Mouse (Mus musculus) CH12.LX (cell line): ENCODE measurements around the gene Ints5. TPM values are rescaled to one million over a fixed set of nuclear protein-coding genes. Genes with fewer than 3 reads are reported as not detected.
A peak's percentile ranks its signal among the peaks of the same experiment; 100 is the strongest.

Experiments used
- DNase-seq: peaks from one replicate; pipeline ENCODE4 v3.0.0-alpha.2; 2013; ENCODE audit errors: extremely low read depth
- H3K27ac ChIP-seq: 2 replicates; pipeline ENCODE4 v1.5.1; 2012; ENCODE audit warnings: low read depth, mild to moderate bottlenecking, control low read depth, moderate library complexity; ENCODE audit not compliant: insufficient read depth
- H3K27me3 ChIP-seq: replicated peaks from 2 replicates; pipeline ENCODE3; 2012; ENCODE audit warnings: inconsistent platforms
- H3K36me3 ChIP-seq, 2 experiments: replicated peaks in 1 of 2; 2 replicates each; pipeline versions ENCODE3 to v1.6.1; 2012; ENCODE audit warnings: inconsistent platforms in 1 of 2, low read length in 1 of 2, mild to moderate bottlenecking in 1 of 2, mixed read lengths in 1 of 2, moderate library complexity in 1 of 2; ENCODE audit not compliant: control insufficient read depth in 1 of 2, insufficient read depth in 1 of 2
- H3K4me1 ChIP-seq, 2 experiments: 2 replicates each; pipeline ENCODE4 v1.6.1; 2012; ENCODE audit warnings: inconsistent platforms in 1 of 2, moderate library complexity in 1 of 2; ENCODE audit not compliant: insufficient read depth in 2 of 2, control insufficient read depth in 1 of 2
- H3K4me2 ChIP-seq: 2 replicates; pipeline ENCODE4 v1.6.1; 2012; ENCODE audit warnings: low read depth, mild to moderate bottlenecking, control low read depth; ENCODE audit not compliant: poor library complexity, insufficient read depth, severe bottlenecking
- H3K4me3 ChIP-seq, 3 experiments: fragments of 150-350 bp in 1 of 3; sonication (generic) in 1 of 3; replicated peaks in 1 of 3; 2 replicates each; pipeline versions ENCODE3 to v1.5.1; 2011 to 2012; ENCODE audit warnings: low read depth in 2 of 3, low read length in 2 of 3, mild to moderate bottlenecking in 2 of 3, moderate library complexity in 2 of 3, control low read depth in 1 of 3, improper control_type of control experiment in 1 of 3, inconsistent platforms in 1 of 3, mixed read lengths in 1 of 3; ENCODE audit not compliant: poor library complexity in 1 of 3
- H3K79me2 ChIP-seq: replicated peaks from 2 replicates; pipeline ENCODE4 v1.6.1; 2012; ENCODE audit warnings: mild to moderate bottlenecking, moderate library complexity; ENCODE audit not compliant: control insufficient read depth, poor library complexity, insufficient read depth, severe bottlenecking; ENCODE audit errors: extremely low read depth
- H3K9ac ChIP-seq: 2 replicates; pipeline ENCODE4 v1.6.1; 2012; ENCODE audit warnings: low read depth, mild to moderate bottlenecking, control low read depth, moderate library complexity; ENCODE audit not compliant: insufficient read depth
- H3K9me3 ChIP-seq: replicated peaks from 2 replicates; pipeline ENCODE3; 2012; ENCODE audit warnings: low read length, inconsistent platforms, mixed read lengths
- BHLHE40 ChIP-seq: IDR thresholded peaks from 2 replicates; pipeline ENCODE4 v1.6.1; 2011; ENCODE audit warnings: mild to moderate bottlenecking, low read depth, low read length, improper control_type of control experiment
- CHD1 ChIP-seq: IDR thresholded peaks from 2 replicates; pipeline ENCODE4 v1.6.1; 2012; ENCODE audit warnings: low read depth, low read length, improper control_type of control experiment, inconsistent platforms
- CHD2 ChIP-seq: IDR thresholded peaks from 2 replicates; pipeline ENCODE4 v1.6.1; 2011; ENCODE audit warnings: low read length, improper control_type of control experiment
- CTCF ChIP-seq, 2 experiments: IDR thresholded peaks in 1 of 2; conservative IDR thresholded peaks in 1 of 2; 2 replicates each; pipeline ENCODE4 v1.5.1; 2011 to 2012; ENCODE audit warnings: low read depth in 2 of 2, low read length in 2 of 2, improper control_type of control experiment in 1 of 2, inconsistent platforms in 1 of 2, mild to moderate bottlenecking in 1 of 2, moderate library complexity in 1 of 2
- E2F4 ChIP-seq: IDR thresholded peaks from 2 replicates; pipeline ENCODE4 v1.6.1; 2011; ENCODE audit warnings: low read depth, low read length, improper control_type of control experiment; ENCODE audit not compliant: insufficient replicate concordance
- ELF1 ChIP-seq: IDR thresholded peaks from 2 replicates; pipeline ENCODE4 v1.6.1; 2014; ENCODE audit warnings: low read depth, mild to moderate bottlenecking, inconsistent platforms, low read length, improper control_type of control experiment
- EP300 ChIP-seq: IDR thresholded peaks from 2 replicates; pipeline ENCODE4 v1.6.1; 2011; ENCODE audit warnings: low read length, improper control_type of control experiment
- ETS1 ChIP-seq: conservative IDR thresholded peaks from 2 replicates; pipeline ENCODE4 v1.6.1; 2012; ENCODE audit warnings: low read depth, mild to moderate bottlenecking, inconsistent platforms, low read length, improper control_type of control experiment, moderate library complexity
- GABPA ChIP-seq: IDR thresholded peaks from 2 replicates; pipeline ENCODE4 v1.6.1; 2012; ENCODE audit warnings: low read depth, low read length, improper control_type of control experiment, inconsistent platforms; ENCODE audit not compliant: insufficient replicate concordance
- JUN ChIP-seq: IDR thresholded peaks from 2 replicates; pipeline ENCODE4 v1.6.1; 2011; ENCODE audit warnings: low read depth, mild to moderate bottlenecking, low read length, improper control_type of control experiment, moderate library complexity; ENCODE audit not compliant: insufficient read depth
- KAT2A ChIP-seq: IDR thresholded peaks from 2 replicates; pipeline ENCODE4 v1.6.1; 2012; ENCODE audit warnings: low read length, improper control_type of control experiment, inconsistent platforms; ENCODE audit not compliant: insufficient replicate concordance
- MAFK ChIP-seq: IDR thresholded peaks from 2 replicates; pipeline ENCODE4 v1.6.1; 2011; ENCODE audit warnings: low read length, improper control_type of control experiment; ENCODE audit not compliant: insufficient replicate concordance
- MAZ ChIP-seq: IDR thresholded peaks from 2 replicates; pipeline ENCODE4 v1.6.1; 2012; ENCODE audit warnings: low read depth, mild to moderate bottlenecking, inconsistent platforms, low read length, improper control_type of control experiment, moderate library complexity
- MEF2A ChIP-seq: IDR thresholded peaks from 2 replicates; pipeline ENCODE4 v1.6.1; 2014; ENCODE audit warnings: low read depth, mild to moderate bottlenecking, inconsistent platforms, low read length, improper control_type of control experiment, borderline replicate concordance
- MXI1 ChIP-seq: IDR thresholded peaks from 2 replicates; pipeline ENCODE4 v1.6.1; 2011; ENCODE audit warnings: mild to moderate bottlenecking, low read depth, low read length, improper control_type of control experiment
- MYC ChIP-seq: IDR thresholded peaks from 2 replicates; pipeline ENCODE4 v1.6.1; 2011; ENCODE audit warnings: low read depth, mild to moderate bottlenecking, improper control_type of control experiment, low read length
- NELFE ChIP-seq: IDR thresholded peaks from 2 replicates; pipeline ENCODE4 v1.6.1; 2011; ENCODE audit warnings: low read depth, low read length, improper control_type of control experiment
- PAX5 ChIP-seq: IDR thresholded peaks from 2 replicates; pipeline ENCODE4 v1.6.1; 2012; ENCODE audit warnings: low read length, inconsistent platforms, mixed read lengths
- POLR2A ChIP-seq: IDR thresholded peaks from 2 replicates; pipeline ENCODE4 v1.6.1; 2011; ENCODE audit warnings: low read depth, mild to moderate bottlenecking, improper control_type of control experiment, low read length
- POLR2AphosphoS2 ChIP-seq: IDR thresholded peaks from 2 replicates; pipeline ENCODE4 v1.6.1; 2011; ENCODE audit warnings: low read depth, low read length, improper control_type of control experiment
- RAD21 ChIP-seq: IDR thresholded peaks from 2 replicates; pipeline ENCODE4 v1.6.1; 2011; ENCODE audit warnings: low read depth, mild to moderate bottlenecking, low read length, improper control_type of control experiment, moderate library complexity
- RCOR1 ChIP-seq: conservative IDR thresholded peaks from 2 replicates; pipeline ENCODE4 v1.6.1; 2012; ENCODE audit warnings: low read depth, mild to moderate bottlenecking, inconsistent platforms, low read length, improper control_type of control experiment
- SIN3A ChIP-seq: IDR thresholded peaks from 2 replicates; pipeline ENCODE4 v1.6.1; 2012; ENCODE audit warnings: low read length, improper control_type of control experiment, inconsistent platforms
- SMC3 ChIP-seq: IDR thresholded peaks from 2 replicates; pipeline ENCODE4 v1.6.1; 2011; ENCODE audit warnings: low read depth, low read length, improper control_type of control experiment
- TBP ChIP-seq: conservative IDR thresholded peaks from 2 replicates; pipeline ENCODE4 v1.6.1; 2011; ENCODE audit warnings: low read depth, low read length, improper control_type of control experiment
- TCF12 ChIP-seq: IDR thresholded peaks from 2 replicates; pipeline ENCODE4 v1.6.1; 2014; ENCODE audit warnings: low read depth, mild to moderate bottlenecking, inconsistent platforms, low read length, improper control_type of control experiment
- UBTF ChIP-seq: IDR thresholded peaks from 2 replicates; pipeline ENCODE4 v1.6.1; 2012; ENCODE audit warnings: low read depth, mild to moderate bottlenecking, inconsistent platforms, low read length, improper control_type of control experiment, moderate library complexity
- USF1 ChIP-seq: IDR thresholded peaks from 2 replicates; pipeline ENCODE4 v1.6.1; 2014; ENCODE audit warnings: low read depth, mild to moderate bottlenecking, inconsistent platforms, low read length, improper control_type of control experiment
- USF2 ChIP-seq: conservative IDR thresholded peaks from 2 replicates; pipeline ENCODE4 v1.6.1; 2011; ENCODE audit warnings: low read depth, low read length, improper control_type of control experiment
- ZKSCAN1 ChIP-seq: IDR thresholded peaks from 2 replicates; pipeline ENCODE4 v1.6.1; 2012; ENCODE audit warnings: low read depth, inconsistent platforms, low read length, improper control_type of control experiment, borderline replicate concordance
- ZMIZ1 ChIP-seq: IDR thresholded peaks from 2 replicates; pipeline ENCODE4 v1.6.1; 2012; ENCODE audit warnings: low read depth, mild to moderate bottlenecking, inconsistent platforms, low read length, improper control_type of control experiment
- ZNF384 ChIP-seq: IDR thresholded peaks from 2 replicates; pipeline ENCODE4 v1.6.1; 2012; ENCODE audit warnings: low read depth, low read length, improper control_type of control experiment, inconsistent platforms
- dilution Hi-C: fragments of 300-500 bp; cut with MboI; formaldehyde crosslinking; loops from 2 replicates; pipeline ENCODE4 v1.14.3; 2020; ENCODE audit warnings: low sequenced_read_pairs; ENCODE audit not compliant: extremely low pct_unique_long_range_greater_than_20kb, extremely low pct_ligation_motif_present
- in situ Hi-C: fragments of 300-500 bp; cut with MboI; formaldehyde crosslinking; loops from 3 replicates; pipeline ENCODE4 v1.14.3; 2019; ENCODE audit warnings: low sequenced_read_pairs, low pct_ligation_motif_present, low pct_unique_long_range_greater_than_20kb, mixed read lengths
- polyA plus RNA-seq: library from polyadenylated mRNA; unstranded; fragments of >175 nt; gene quantifications from 2 replicates; pipeline ENCODE4 v1.2.1, GENCODE M21; 2012; ENCODE audit warnings: low read depth; ENCODE audit not compliant: insufficient read length
- total RNA-seq, 2 experiments: library from RNA; depleted of rRNA; stranded (reverse); fragments of 300-350 nt in 1 of 2; fragments of >200 nt in 1 of 2; gene quantifications; 2 replicates each; pipeline ENCODE4 v1.2.3; 2012 to 2014

The Ints5 gene
- total and polyA plus RNA-seq, 3 experiments, result 17.2 to 38.9 (median 38.0) TPM

- TF ChIP-seq SMC3 (no peak), E2F4 (peak; percentile 98), USF2 (no peak), JUN (no peak), MAFK (no peak), MXI1 (peak; percentile 19; the same call in 1 of the 2 replicates), MYC (peak; percentile 38; the same call in 1 of the 2 replicates), MEF2A (peak; percentile 71; the same call in 1 of the 2 replicates), CHD1 (no peak; the same call in none of the 2 replicates)
- TF ChIP-seq, all 38 proteins: peak for 25
Observed at GRCm38 (mm10) chr19:8941515-8942217, 48.9 kb downstream of the Ints5 start, which contains the start of gene Mta2 (continued).

GRCm38 (mm10) chr19:8942276-8942964 is 49.6 kb downstream of the Ints5 start:
- Histone ChIP-seq H3K9me3 (no peaks in the 10 kb centered on the region), H3K79me2 (peaks cover 42% of the 10 kb centered on the region), H3K4me3 (peak overlapping the region; percentile 75 to 95 (median 91)), H3K27me3 (no peaks in the 10 kb centered on the region), H3K27ac (peak overlapping the region; percentile 97), H3K4me1 (peaks cover 16 to 48% of the 10 kb centered on the region in 2 experiments), H3K36me3 (peaks cover 57 to 74% of the 10 kb centered on the region in 2 experiments), H3K9ac (peak overlapping the region; percentile 97), H3K4me2 (peak overlapping the region; percentile 91; the same call in 1 of the 2 replicates)
- in situ Hi-C loops (no loop called here), dilution Hi-C loops (no loop called here)
- DNase-seq, result peak; percentile 49
- TF ChIP-seq ETS1 (no peak), RAD21 (no peak), UBTF (0 out of 2 replicates have a peak, but pooled peaks have one; percentile 2), CTCF (conservative IDR thresholded peaks at IDR 0.05 in 1 of 2, IDR thresholded peaks at IDR 0.05 in 1 of 2; ENCODE audit: low read depth in 2 of 2, low read length in 2 of 2) (no peak), TCF12 (no peak), MAFK (no peak), USF2 (no peak), JUN (no peak), ZKSCAN1 (no peak), CHD2 (no peak), ZNF384 (no peak), SIN3A (no peak; the same call in 1 of the 2 replicates), MAZ (0 out of 2 replicates have a peak, but pooled peaks have one; percentile 12), KAT2A (no peak), TBP (no peak), CHD1 (no peak; the same call in 1 of the 2 replicates), EP300 (no peak), MEF2A (no peak), PAX5 (no peak), BHLHE40 (no peak), SMC3 (no peak), POLR2AphosphoS2 (no peak), GABPA (no peak), E2F4 (no peak), ELF1 (peak; percentile 46; the same call in 1 of the 2 replicates), MXI1 (peak; percentile 19), ZMIZ1 (no peak; the same call in 1 of the 2 replicates), NELFE (no peak; the same call in 1 of the 2 replicates), POLR2A (no peak; the same call in 1 of the 2 replicates), RCOR1 (no peak), MYC (no peak), USF1 (no peak)
